Mouse (Mus musculus) C2C12 (cell line): Measurements from ENCODE around the gene Aes. TPM values are rescaled to one million over a fixed set of nuclear protein-coding genes. Genes with fewer than 3 reads are reported as not detected.
A peak's percentile ranks its signal among the peaks of the same experiment; 100 is the strongest.

Experiments used
- H3K27me3 ChIP-seq: one replicate; pipeline ENCODE4 v1.6.1; 2011; ENCODE audit not compliant: control insufficient read depth, insufficient read depth, insufficient read length
- H3K36me3 ChIP-seq: one replicate; pipeline ENCODE4 v1.6.1; 2011; ENCODE audit not compliant: control insufficient read depth, insufficient read depth
- H3K4me3 ChIP-seq: one replicate; pipeline ENCODE4 v1.5.1; 2011; ENCODE audit warnings: mild to moderate bottlenecking, control low read depth; ENCODE audit not compliant: poor library complexity, insufficient read depth, severe bottlenecking
- H3K79me2 ChIP-seq: one replicate; pipeline ENCODE4 v1.6.1; 2011; ENCODE audit not compliant: control insufficient read depth, insufficient read depth
- H3K79me3 ChIP-seq: one replicate; pipeline ENCODE4 v1.6.1; 2011; ENCODE audit warnings: low read depth, control low read depth
- H3ac ChIP-seq: one replicate; pipeline ENCODE3; 2011; ENCODE audit warnings: low read depth; ENCODE audit not compliant: control insufficient read depth, insufficient read length
- CEBPB ChIP-seq: IDR thresholded peaks from one replicate; pipeline ENCODE4 v1.6.1; 2011; ENCODE audit warnings: low read depth, mild to moderate bottlenecking, control low read depth, moderate library complexity
- CTCF ChIP-seq: IDR thresholded peaks from one replicate; pipeline ENCODE4 v1.5.1; 2011; ENCODE audit not compliant: control insufficient read depth, insufficient read depth, insufficient read length
- FOSL1 ChIP-seq: IDR thresholded peaks from one replicate; pipeline ENCODE4 v1.8.0; 2011; ENCODE audit warnings: mild to moderate bottlenecking, low read length; ENCODE audit not compliant: poor library complexity, insufficient read depth, severe bottlenecking
- MAX ChIP-seq: IDR thresholded peaks from one replicate; pipeline ENCODE4 v1.6.1; 2011; ENCODE audit warnings: mild to moderate bottlenecking, control low read depth
- MYOD1 ChIP-seq: IDR thresholded peaks from one replicate; pipeline ENCODE4 v1.6.1; 2011; ENCODE audit warnings: low read depth; ENCODE audit not compliant: control insufficient read depth, insufficient read length
- MYOG ChIP-seq: IDR thresholded peaks from one replicate; pipeline ENCODE4 v1.6.1; 2011; ENCODE audit not compliant: control insufficient read depth, insufficient read length; ENCODE audit errors: extremely low read depth
- USF1 ChIP-seq: IDR thresholded peaks from one replicate; pipeline ENCODE4 v1.6.1; 2011; ENCODE audit warnings: low read depth, mild to moderate bottlenecking, control low read depth, moderate library complexity
- long read RNA-seq, 2 experiments: library from polyadenylated mRNA; unstranded; transcript quantifications; one replicate each; pipeline ENCODE4 v2.0.0; 2019 to 2020
- polyA plus RNA-seq: library from polyadenylated mRNA; unstranded; fragments of >200 nt; fragmentation: generic; extraction: Trizol; gene quantifications from one replicate; pipeline ENCODE4 v1.2.1, GENCODE M21; 2012; ENCODE audit warnings: missing spikeins

Gene Aes
- 532 TPM for polyA plus RNA-seq
- long read RNA-seq, experiment 1, transcript Aes-201 (7 exons, 1,411 nt) = major isoform, 93 of 138 reads
- long read RNA-seq, experiment 1, partial matches to known transcripts = 34 of 138 reads
- long read RNA-seq, experiment 1, other reads (novel, unspliced or antisense) = 8 of 138 reads
- long read RNA-seq, experiment 2, transcript Aes-201 (7 exons, 1,411 nt) = major isoform, 65 of 81 reads
- long read RNA-seq, experiment 2, partial matches to known transcripts = 1 of 81 reads
- long read RNA-seq, experiment 2, other reads (novel, unspliced or antisense) = 14 of 81 reads

- no peak for TF ChIP-seq FOSL1
- TF ChIP-seq CEBPB = peak; percentile 12
- no peak for TF ChIP-seq USF1
- H3K4me3 ChIP-seq = peak within 1 kb of the TSS; percentile 95
- peak within 1 kb of the TSS; percentile 97 for H3ac ChIP-seq
- peaks cover 21% of the 10 kb centered on the region for H3K36me3 ChIP-seq
- no peaks in the 10 kb centered on the region for H3K27me3 ChIP-seq
- H3K79me3 ChIP-seq = peaks cover 30% of the 10 kb centered on the region
- peaks cover 49% of the 10 kb centered on the region for H3K79me2 ChIP-seq
Measured at GRCm38 (mm10) chr10:81559163-81559626, at the start of gene Aes. Gene Aes (plus strand): TSS chr10:81559488.

- peaks cover 6% of the 10 kb centered on the region for H3K27me3 ChIP-seq
- no peak for TF ChIP-seq USF1
- TF ChIP-seq MYOD1 = no peak
- no peak for TF ChIP-seq CTCF
- no peak for TF ChIP-seq FOSL1
- TF ChIP-seq MAX = no peak
- no peak for TF ChIP-seq MYOG
- TF ChIP-seq CEBPB = no peak
- H3K79me2 ChIP-seq = no peaks in the 10 kb centered on the region
- H3ac ChIP-seq = no peak overlapping the region
- H3K4me3 ChIP-seq = no peak overlapping the region
- H3K79me3 ChIP-seq = no peaks in the 10 kb centered on the region
- H3K36me3 ChIP-seq = no peaks in the 10 kb centered on the region
Measured at GRCm38 (mm10) chr10:81510246-81510810, 49.0 kb upstream of the Aes start.

GRCm38 (mm10) chr10:81513798-81514197 lies 45.5 kb upstream of the Aes start:
- Histone ChIP-seq H3K79me3 (no peaks in the 10 kb centered on the region), H3K4me3 (no peak overlapping the region), H3K36me3 (no peaks in the 10 kb centered on the region), H3K79me2 (no peaks in the 10 kb centered on the region), H3K27me3 (peaks cover 14% of the 10 kb centered on the region), H3ac (no peak overlapping the region)
- TF ChIP-seq CEBPB (no peak), MYOG (no peak), MYOD1 (no peak), USF1 (no peak), MAX (no peak), CTCF (no peak), FOSL1 (no peak)

GRCm38 (mm10) chr10:81517227-81517626 lies 42.1 kb upstream of the Aes start:
- Histone ChIP-seq H3ac (no peak overlapping the region), H3K79me3 (no peaks in the 10 kb centered on the region), H3K27me3 (peaks cover 12% of the 10 kb centered on the region), H3K4me3 (no peak overlapping the region), H3K36me3 (no peaks in the 10 kb centered on the region), H3K79me2 (no peaks in the 10 kb centered on the region)
- TF ChIP-seq MYOG (no peak), FOSL1 (no peak), USF1 (no peak)

- H3K36me3 ChIP-seq = no peaks in the 10 kb centered on the region
- no peaks in the 10 kb centered on the region for H3K79me2 ChIP-seq
- no peak overlapping the region for H3K4me3 ChIP-seq
- no peak for TF ChIP-seq MAX
- peak; percentile 17 for TF ChIP-seq CTCF
- no peak for TF ChIP-seq MYOG
- TF ChIP-seq MYOD1 = peak; percentile 26
- no peaks in the 10 kb centered on the region for H3K79me3 ChIP-seq
- peaks cover 12% of the 10 kb centered on the region for H3K27me3 ChIP-seq
- H3ac ChIP-seq = no peak overlapping the region
Measured at GRCm38 (mm10) chr10:81518546-81518945, 40.7 kb upstream of the Aes start.

- Histone ChIP-seq H3K36me3 (no peaks in the 10 kb centered on the region), H3ac (no peak overlapping the region), H3K4me3 (no peak overlapping the region), H3K79me2 (no peaks in the 10 kb centered on the region), H3K27me3 (peaks cover 12% of the 10 kb centered on the region), H3K79me3 (no peaks in the 10 kb centered on the region)
- TF ChIP-seq USF1 = no peak
- TF ChIP-seq CEBPB = no peak
- no peak for TF ChIP-seq CTCF
- no peak for TF ChIP-seq MYOD1
- TF ChIP-seq FOSL1 = no peak
- no peak for TF ChIP-seq MYOG
- TF ChIP-seq MAX = no peak
Measured at GRCm38 (mm10) chr10:81519227-81519977, 39.9 kb upstream of the Aes start.
